Mouse (Mus musculus) testis, adult 2 months (tissue): Measurements from ENCODE around the gene Zfp169.

ENCODE experiments used
- CTCF ChIP-seq: fragments of 200-500 bp; IDR thresholded peaks from 2 replicates; pipeline ENCODE4 v1.5.1; 2012; ENCODE audit warnings: low read depth, mild to moderate bottlenecking, inconsistent platforms, low read length, moderate library complexity; ENCODE audit not compliant: control insufficient read depth, insufficient read depth, insufficient replicate concordance
- POLR2A ChIP-seq: fragments of 200-500 bp; IDR thresholded peaks from 2 replicates; pipeline ENCODE4 v1.6.1; 2012; ENCODE audit warnings: low read depth, mild to moderate bottlenecking, inconsistent platforms, low read length, moderate library complexity; ENCODE audit not compliant: control insufficient read depth

DNA sequence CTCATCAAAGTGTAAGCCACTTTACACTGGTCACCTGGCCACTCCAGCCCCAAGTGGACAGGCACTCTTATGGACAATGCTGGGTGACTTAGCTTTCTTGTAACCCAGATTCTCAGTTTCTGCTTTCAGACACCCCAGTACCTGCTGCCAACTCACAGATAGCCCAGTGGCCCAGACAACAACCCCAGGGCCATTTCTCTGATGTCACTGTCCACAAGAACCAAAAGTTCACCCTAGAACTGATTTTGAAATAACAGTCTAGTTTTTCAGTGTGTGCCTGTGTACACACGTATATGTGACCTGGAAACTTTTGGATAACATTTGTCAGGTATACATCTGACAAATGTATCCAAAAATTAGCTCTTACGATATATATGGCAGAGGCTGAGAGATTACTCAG, 48.2 kb upstream of the Zfp169 start:
- no peak for TF ChIP-seq POLR2A
- TF ChIP-seq CTCF, result no peak
